Mouse (Mus musculus) cerebellum, adult 9-11 months (tissue): ENCODE results near the gene Mief1.
A peak's percentile ranks its signal among the peaks of the same experiment; 100 is the strongest.

Source experiments
- DNase-seq: peaks from one replicate; pipeline ENCODE4 v3.0.0; 2022

Mief1 gene

GRCm38 (mm10) chr15:80232331-80232730, 1.5 kb upstream of the Mief1 start:
- no peak for DNase-seq

- no peak for DNase-seq
Measured at GRCm38 (mm10) chr15:80233053-80233452, 765 bp upstream of the Mief1 start.

- no peak for DNase-seq
Measured at GRCm38 (mm10) chr15:80235535-80235934, 1.7 kb downstream of the Mief1 start, which contains the start of gene AC140267.1. AC140267.1 (plus strand) TSS chr15:80235835.

- peak; percentile 75 for DNase-seq
Measured at GRCm38 (mm10) chr15:80248135-80248534, 14.3 kb downstream of the Mief1 start.

- no peak for DNase-seq
Measured at GRCm38 (mm10) chr15:80248596-80248995, 14.8 kb downstream of the Mief1 start.

GRCm38 (mm10) chr15:80249672-80250071, 15.9 kb downstream of the Mief1 start:
- no peak for DNase-seq

- no peak for DNase-seq
Measured at GRCm38 (mm10) chr15:80250586-80250985, 16.8 kb downstream of the Mief1 start.

- no peak for DNase-seq
Measured at GRCm38 (mm10) chr15:80253530-80253929, 19.7 kb downstream of the Mief1 start.

- DNase-seq, result peak; percentile 62
Measured at GRCm38 (mm10) chr15:80254207-80254606, 20.4 kb downstream of the Mief1 start.

GRCm38 (mm10) chr15:80254847-80255645, 21.2 kb downstream of the Mief1 start, which contains the start of gene Atf4:
Atf4 (plus strand) TSS chr15:80255184.
- peak; percentile 100 for DNase-seq

GRCm38 (mm10) chr15:80255646-80256121, 21.9 kb downstream of the Mief1 start:
- DNase-seq, result peak; percentile 81

- DNase-seq, result no peak
Measured at GRCm38 (mm10) chr15:80256242-80256641, 22.4 kb downstream of the Mief1 start.

GRCm38 (mm10) chr15:80256656-80257601, 23.1 kb downstream of the Mief1 start:
- peak; percentile 56 for DNase-seq

GRCm38 (mm10) chr15:80257602-80258239, 23.9 kb downstream of the Mief1 start:
- DNase-seq, result peak; percentile 72

GRCm38 (mm10) chr15:80258240-80259170, 24.7 kb downstream of the Mief1 start:
- peak; percentile 49 for DNase-seq

- no peak for DNase-seq
Measured at GRCm38 (mm10) chr15:80259406-80260045, 25.7 kb downstream of the Mief1 start.

- peak; percentile 86 for DNase-seq
Measured at GRCm38 (mm10) chr15:80260677-80261076, 26.9 kb downstream of the Mief1 start.

- DNase-seq, result no peak
Measured at GRCm38 (mm10) chr15:80261100-80261499, 27.3 kb downstream of the Mief1 start.

- DNase-seq, result peak; percentile 87
Measured at GRCm38 (mm10) chr15:80263610-80264575, 30.1 kb downstream of the Mief1 start, which contains the start of gene Rps19bp1. Rps19bp1 (minus strand) TSS chr15:80264315.

GRCm38 (mm10) chr15:80266281-80266680, 32.5 kb downstream of the Mief1 start:
- DNase-seq, result peak; percentile 84
